Mouse (Mus musculus) liver, embryonic 13.5 days (tissue): ENCODE data around the gene Strap. TPM values are rescaled to one million over a fixed set of nuclear protein-coding genes. Genes with fewer than 3 reads are reported as not detected.
"Not testable (repeated sequence)": the region's sequence is repeated elsewhere in the genome, so short reads cannot be mapped to it uniquely, and the experiment has no call there.

Source experiments
- ATAC-seq: fragments of 200-750 bp; cut with Nextera tagmentation; 2 replicates; pipeline ENCODE4 v1.8.0; 2017; ENCODE audit warnings: low read depth, mild to moderate bottlenecking, moderate number of reproducible peaks, moderate library complexity
- DNase-seq: peaks from one replicate; pipeline ENCODE4 v3.0.0; 2022
- H3K27ac ChIP-seq: fragments of 300-500 bp; sonication (generic); 2 replicates; pipeline ENCODE4 v1.5.1; 2015; ENCODE audit warnings: moderate library complexity, mild to moderate bottlenecking, inconsistent platforms
- H3K27me3 ChIP-seq: fragments of 300-500 bp; sonication (generic); 2 replicates; pipeline ENCODE4 v1.6.1; 2015; ENCODE audit warnings: mild to moderate bottlenecking, inconsistent platforms
- H3K36me3 ChIP-seq: fragments of 300-500 bp; sonication (generic); 2 replicates; pipeline ENCODE4 v1.6.1; 2015; ENCODE audit warnings: mild to moderate bottlenecking, inconsistent platforms
- H3K4me1 ChIP-seq: fragments of 300-500 bp; sonication (generic); replicated peaks from 2 replicates; pipeline ENCODE4 v1.6.1; 2015; ENCODE audit warnings: inconsistent platforms
- H3K4me2 ChIP-seq: fragments of 300-500 bp; sonication (generic); 2 replicates; pipeline ENCODE4 v1.6.1; 2015; ENCODE audit warnings: inconsistent platforms, mild to moderate bottlenecking, moderate library complexity
- H3K4me3 ChIP-seq: fragments of 300-500 bp; sonication (generic); replicated peaks from 2 replicates; pipeline ENCODE4 v1.5.1; 2015; ENCODE audit warnings: mild to moderate bottlenecking, inconsistent platforms
- H3K9ac ChIP-seq: fragments of 300-500 bp; sonication (generic); 2 replicates; pipeline ENCODE4 v1.6.1; 2015; ENCODE audit warnings: mild to moderate bottlenecking, inconsistent platforms
- H3K9me3 ChIP-seq: fragments of 300-500 bp; sonication (generic); replicated peaks from 2 replicates; pipeline ENCODE4 v1.6.1; 2016; ENCODE audit warnings: inconsistent platforms
- WGBS: fragments of 180-500 bp; shearing (Covaris S2); methylation state at CpG from one replicate; pipeline ENCODE4 v1.1.7; 2015; ENCODE audit not compliant: insufficient replicate concordance; 5-methylcytosine and 5-hydroxymethylcytosine counted together
- polyA plus RNA-seq: library from polyadenylated mRNA; unstranded; fragments of >200 nt; fragmentation: Nextera tagmentation; extraction: Ambion mirVana; gene quantifications from 2 replicates; pipeline ENCODE4 v1.2.1, GENCODE M21; 2015

Strap gene
- polyA plus RNA-seq, 1 experiment from 2014 or later, result 109 TPM

- H3K27ac ChIP-seq, result no peak overlapping the region
- H3K9ac ChIP-seq, result no peak overlapping the region
- no peak overlapping the region for H3K4me2 ChIP-seq
- no peak for DNase-seq
- ATAC-seq, result no peak
- H3K4me1 ChIP-seq, result 0 out of 2 replicates have a peak, but pooled peaks cover 6% of the 10 kb centered on the region
- WGBS, result 74% methylated on average over 7 of the region's 7 CpGs
- no peak overlapping the region for H3K4me3 ChIP-seq
- H3K9me3 ChIP-seq, result no peaks in the 10 kb centered on the region
- no peaks in the 10 kb centered on the region for H3K36me3 ChIP-seq
- 0 out of 2 replicates have a peak, but pooled peaks cover 8% of the 10 kb centered on the region for H3K27me3 ChIP-seq
Measured at GRCm38 (mm10) chr6:137703431-137703830, 31.4 kb upstream of the Strap start.

- Histone ChIP-seq H3K27me3 (0 out of 2 replicates have a peak, but pooled peaks cover 8% of the 10 kb centered on the region), H3K4me3 (no peak overlapping the region), H3K9ac (no peak overlapping the region), H3K4me2 (peak overlapping the region; percentile 23), H3K27ac (no peak overlapping the region), H3K36me3 (no peaks in the 10 kb centered on the region), H3K9me3 (no peaks in the 10 kb centered on the region), H3K4me1 (0 out of 2 replicates have a peak, but pooled peaks cover 6% of the 10 kb centered on the region)
- DNase-seq (no peak), ATAC-seq (peak; percentile 39; the same call in 1 of the 2 replicates)
- 40% methylated on average over 25 of the region's 25 CpGs for WGBS
Measured at GRCm38 (mm10) chr6:137704300-137704939, 30.5 kb upstream of the Strap start.

GRCm38 (mm10) chr6:137706209-137706608 lies 28.7 kb upstream of the Strap start:
- WGBS, result 75% methylated on average over 10 of the region's 10 CpGs
- Histone ChIP-seq H3K27ac (no peak overlapping the region), H3K9ac (no peak overlapping the region), H3K9me3 (no peaks in the 10 kb centered on the region), H3K4me2 (no peak overlapping the region), H3K27me3 (0 out of 2 replicates have a peak, but pooled peaks cover 8% of the 10 kb centered on the region), H3K36me3 (no peaks in the 10 kb centered on the region), H3K4me3 (no peak overlapping the region), H3K4me1 (0 out of 2 replicates have a peak, but pooled peaks cover 6% of the 10 kb centered on the region)
- no peak for DNase-seq
- no peak for ATAC-seq

- H3K4me2 ChIP-seq, H3K36me3 ChIP-seq, H3K27me3 ChIP-seq, H3K27ac ChIP-seq, H3K9me3 ChIP-seq, H3K9ac ChIP-seq, ATAC-seq, DNase-seq, H3K4me3 ChIP-seq: not testable (repeated sequence)
- WGBS, result 70% methylated on average over 13 of the region's 13 CpGs
- 0 out of 2 replicates have a peak, but pooled peaks cover 13% of the 10 kb centered on the region for H3K4me1 ChIP-seq
Measured at GRCm38 (mm10) chr6:137708726-137709405, 26.0 kb upstream of the Strap start.

- Histone ChIP-seq H3K27ac (no peak overlapping the region), H3K9me3 (no peaks in the 10 kb centered on the region), H3K27me3 (0 out of 2 replicates have a peak, but pooled peaks cover 8% of the 10 kb centered on the region), H3K9ac (no peak overlapping the region), H3K4me3 (no peak overlapping the region), H3K4me2 (no peak overlapping the region), H3K36me3 (no peaks in the 10 kb centered on the region), H3K4me1 (0 out of 2 replicates have a peak, but pooled peaks cover 7% of the 10 kb centered on the region)
- 69% methylated on average over 14 of the region's 14 CpGs for WGBS
- DNase-seq (no peak), ATAC-seq (no peak)
Measured at GRCm38 (mm10) chr6:137710179-137711037, 24.5 kb upstream of the Strap start.

- DNase-seq (no peak), ATAC-seq (no peak)
- no peaks in the 10 kb centered on the region for H3K36me3 ChIP-seq
- H3K4me2 ChIP-seq, result no peak overlapping the region
- peaks cover 13% of the 10 kb centered on the region; the same call in 1 of the 2 replicates for H3K4me1 ChIP-seq
- H3K9ac ChIP-seq, result no peak overlapping the region
- H3K9me3 ChIP-seq, result no peaks in the 10 kb centered on the region
- H3K4me3 ChIP-seq, result no peak overlapping the region
- H3K27me3 ChIP-seq, result 0 out of 2 replicates have a peak, but pooled peaks cover 2% of the 10 kb centered on the region
- H3K27ac ChIP-seq, result no peak overlapping the region
- 45% methylated on average over 7 of the region's 7 CpGs for WGBS
Measured at GRCm38 (mm10) chr6:137712654-137713309, 22.1 kb upstream of the Strap start.

- H3K27ac ChIP-seq, result no peak overlapping the region
- peaks cover 13% of the 10 kb centered on the region; the same call in 1 of the 2 replicates for H3K4me1 ChIP-seq
- WGBS, result 80% methylated on average over 3 of the region's 3 CpGs
- ATAC-seq, result no peak
- no peaks in the 10 kb centered on the region for H3K27me3 ChIP-seq
- no peak overlapping the region for H3K4me3 ChIP-seq
- H3K9me3 ChIP-seq, result no peaks in the 10 kb centered on the region
- H3K9ac ChIP-seq, result no peak overlapping the region
- DNase-seq, result no peak
- H3K36me3 ChIP-seq, result no peaks in the 10 kb centered on the region
- H3K4me2 ChIP-seq, result no peak overlapping the region
Measured at GRCm38 (mm10) chr6:137713310-137713664, 21.6 kb upstream of the Strap start.

GRCm38 (mm10) chr6:137716802-137717201 lies 18.1 kb upstream of the Strap start:
- 26% methylated on average over 5 of the region's 5 CpGs for WGBS

GRCm38 (mm10) chr6:137722220-137722931 lies 12.5 kb upstream of the Strap start:
- H3K27ac ChIP-seq, result no peak overlapping the region
- 67% methylated on average over 15 of the region's 15 CpGs for WGBS

More at GRCm38 (mm10) chr6:137716802-137717201, 18.1 kb upstream of the Strap start:
- H3K4me2 ChIP-seq, result no peak overlapping the region
- H3K27me3 ChIP-seq, result no peaks in the 10 kb centered on the region
- no peak for DNase-seq
- no peak overlapping the region for H3K9ac ChIP-seq
- H3K27ac ChIP-seq, result no peak overlapping the region
- H3K36me3 ChIP-seq, result no peaks in the 10 kb centered on the region
- no peak overlapping the region for H3K4me3 ChIP-seq
- peak; percentile 48; the same call in 1 of the 2 replicates for ATAC-seq
- peaks cover 13% of the 10 kb centered on the region; the same call in 1 of the 2 replicates for H3K4me1 ChIP-seq
- H3K9me3 ChIP-seq, result no peaks in the 10 kb centered on the region

GRCm38 (mm10) chr6:137723898-137724297 lies 11.0 kb upstream of the Strap start:
- no peak for DNase-seq
- no peak for ATAC-seq

More at GRCm38 (mm10) chr6:137722220-137722931, 12.5 kb upstream of the Strap start:
- Histone ChIP-seq H3K36me3 (no peaks in the 10 kb centered on the region), H3K9ac (no peak overlapping the region), H3K4me2 (no peak overlapping the region), H3K4me3 (no peak overlapping the region), H3K27me3 (no peaks in the 10 kb centered on the region), H3K4me1 (no peaks in the 10 kb centered on the region), H3K9me3 (no peaks in the 10 kb centered on the region)
- DNase-seq (no peak), ATAC-seq (no peak)

More at GRCm38 (mm10) chr6:137723898-137724297, 11.0 kb upstream of the Strap start:
- Histone ChIP-seq H3K27me3 (peaks cover 5% of the 10 kb centered on the region; the same call in 1 of the 2 replicates), H3K4me3 (no peak overlapping the region), H3K9ac (no peak overlapping the region), H3K27ac (no peak overlapping the region), H3K9me3 (no peaks in the 10 kb centered on the region), H3K36me3 (no peaks in the 10 kb centered on the region), H3K4me2 (no peak overlapping the region), H3K4me1 (no peaks in the 10 kb centered on the region)
- 8% methylated on average over 4 of the region's 4 CpGs for WGBS
